Mouse (Mus musculus) lung, postnatal 0 days (tissue): Measurements from ENCODE around the gene Gatd1. TPM values are rescaled to one million over a fixed set of nuclear protein-coding genes. Genes with fewer than 3 reads are reported as not detected.
A peak's percentile ranks its signal among the peaks of the same experiment; 100 is the strongest.

Experiments
- ATAC-seq: fragments of 200-750 bp; cut with Nextera tagmentation; 2 replicates; pipeline ENCODE4 v1.8.0; 2017; ENCODE audit warnings: moderate library complexity
- DNase-seq: peaks from one replicate; pipeline ENCODE4 v3.0.0-alpha.2; 2016; ENCODE audit warnings: low spot score
- H3K27ac ChIP-seq: fragments of 300-500 bp; sonication (generic); 2 replicates; pipeline ENCODE4 v1.5.1; 2014; ENCODE audit warnings: antibody characterized with exemption, mild to moderate bottlenecking, low read length, mixed read lengths
- H3K27me3 ChIP-seq: fragments of 300-500 bp; sonication (generic); replicated peaks from 2 replicates; pipeline ENCODE4 v1.6.1; 2014; ENCODE audit warnings: low read length, mixed read lengths; ENCODE audit not compliant: insufficient read depth
- H3K36me3 ChIP-seq: fragments of 300-500 bp; sonication (generic); 2 replicates; pipeline ENCODE4 v1.6.1; 2014; ENCODE audit warnings: low read length, mixed read lengths; ENCODE audit not compliant: insufficient read depth
- H3K4me1 ChIP-seq: fragments of 300-500 bp; sonication (generic); 2 replicates; pipeline ENCODE4 v1.6.1; 2014; ENCODE audit warnings: antibody characterized with exemption, low read depth, low read length, mixed read lengths; ENCODE audit not compliant: insufficient read depth
- H3K4me2 ChIP-seq: fragments of 300-500 bp; sonication (generic); replicated peaks from 2 replicates; pipeline ENCODE4 v1.6.1; 2014; ENCODE audit warnings: low read depth, mild to moderate bottlenecking, low read length, moderate library complexity, mixed read lengths
- H3K4me3 ChIP-seq: fragments of 300-500 bp; sonication (generic); 2 replicates; pipeline ENCODE4 v1.5.1; 2014; ENCODE audit warnings: low read depth, low read length
- H3K9ac ChIP-seq: fragments of 300-500 bp; sonication (generic); replicated peaks from 2 replicates; pipeline ENCODE4 v1.6.1; 2014; ENCODE audit warnings: low read depth, mild to moderate bottlenecking
- H3K9me3 ChIP-seq: fragments of 300-500 bp; sonication (generic); 2 replicates; pipeline ENCODE4 v1.6.1; 2016; ENCODE audit warnings: low read length, mixed read lengths
- CTCF ChIP-seq: IDR thresholded peaks from 2 replicates; pipeline ENCODE4 v1.5.1; 2016; ENCODE audit warnings: antibody characterized with exemption, mild to moderate bottlenecking
- EP300 ChIP-seq: IDR thresholded peaks from 2 replicates; pipeline ENCODE4 v1.6.1; 2016; ENCODE audit warnings: antibody characterized with exemption, mild to moderate bottlenecking, control low read depth
- WGBS: fragments of 180-500 bp; shearing (Covaris S2); extraction: QIAGEN DNeasy Blood & Tissue Kit; methylation state at CpG from one replicate; pipeline ENCODE4 v1.1.7; 2014; 5-methylcytosine and 5-hydroxymethylcytosine counted together
- polyA plus RNA-seq: library from polyadenylated mRNA; unstranded; fragments of >200 nt; fragmentation: Nextera tagmentation; extraction: Ambion mirVana; gene quantifications from 2 replicates; pipeline ENCODE4 v1.2.1, GENCODE M21; 2015

Gatd1 gene
- polyA plus RNA-seq, 1 experiment from 2014 or later, result 52.3 TPM

GRCm38 (mm10) chr7:141438201-141438968 lies 24.4 kb upstream of the Gatd1 start:
- WGBS, result 90% methylated on average over 12 of the region's 12 CpGs
- ATAC-seq, result no peak
- Histone ChIP-seq H3K4me2 (no peak overlapping the region), H3K4me1 (peaks cover 25% of the 10 kb centered on the region), H3K27me3 (no peaks in the 10 kb centered on the region), H3K9ac (no peak overlapping the region), H3K36me3 (no peaks in the 10 kb centered on the region), H3K9me3 (no peaks in the 10 kb centered on the region), H3K4me3 (no peak overlapping the region), H3K27ac (no peak overlapping the region)
- TF ChIP-seq CTCF (no peak), EP300 (no peak)
- no peak for DNase-seq

DNA sequence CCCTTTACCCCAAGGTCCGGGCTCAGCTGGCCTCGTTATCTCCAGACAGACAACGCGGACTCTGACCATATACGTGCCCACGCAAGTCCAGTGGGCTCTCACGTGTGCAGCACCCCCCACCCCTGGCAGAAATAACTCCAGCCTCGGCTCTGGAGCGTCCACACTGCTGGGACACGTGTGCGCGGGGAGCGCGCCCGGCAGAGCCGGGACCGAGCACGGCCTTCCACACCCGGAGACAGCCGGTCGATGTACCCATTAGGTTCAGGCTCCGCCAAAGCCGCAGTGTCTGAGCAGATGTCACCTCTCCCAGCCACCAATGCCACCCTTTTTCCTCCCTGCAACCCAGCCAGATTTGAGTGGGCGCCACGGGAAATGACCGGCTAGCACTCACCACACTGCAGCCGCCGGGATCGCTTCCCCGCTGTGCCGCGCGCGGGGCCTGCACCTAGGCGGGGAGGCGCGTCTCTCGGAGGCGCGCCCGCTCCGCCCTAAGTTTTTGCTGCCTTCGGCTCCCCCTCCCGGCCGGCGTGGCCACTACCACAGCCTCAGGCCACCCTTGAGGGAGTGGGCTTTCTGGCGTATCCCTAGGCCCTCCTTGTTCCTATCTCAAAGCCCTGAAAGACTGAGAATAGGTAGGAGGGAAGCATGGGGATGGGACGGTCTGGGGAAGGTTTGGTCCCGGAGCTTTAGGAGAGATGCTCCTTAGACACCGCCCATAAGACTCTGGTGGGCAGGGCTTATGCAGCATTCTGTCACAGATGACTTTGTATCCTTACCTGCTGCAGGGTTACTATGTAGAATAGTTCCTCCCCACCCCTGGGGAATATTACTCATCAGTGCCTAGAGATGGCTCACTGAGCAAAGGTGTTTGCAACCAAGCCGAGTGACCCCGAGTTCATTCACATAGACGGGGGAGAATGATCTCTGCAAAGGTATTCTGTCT lies 23.5 kb upstream of the Gatd1 start, which contains the start of gene Slc25a22:
Gene Slc25a22 (minus strand): TSS at position 715 of the 943 bp plus-strand sequence.
- peak; percentile 86 for ATAC-seq
- no peaks in the 10 kb centered on the region for H3K36me3 ChIP-seq
- H3K9me3 ChIP-seq, result no peaks in the 10 kb centered on the region
- peak within 1 kb of the TSS; percentile 86 for H3K4me2 ChIP-seq
- 0 out of 2 replicates have a peak within 1 kb of the TSS, but pooled peaks have one; percentile 20 for H3K27ac ChIP-seq
- WGBS, result 5% methylated on average over 52 of the region's 53 CpGs
- peak within 1 kb of the TSS; percentile 36 for H3K9ac ChIP-seq
- H3K4me1 ChIP-seq, result peaks cover 20% of the 10 kb centered on the region
- no peaks in the 10 kb centered on the region for H3K27me3 ChIP-seq
- DNase-seq, result peak; percentile 87
- TF ChIP-seq CTCF, result peak; percentile 83
- no peak for TF ChIP-seq EP300
- H3K4me3 ChIP-seq, result peak within 1 kb of the TSS; percentile 65

DNA sequence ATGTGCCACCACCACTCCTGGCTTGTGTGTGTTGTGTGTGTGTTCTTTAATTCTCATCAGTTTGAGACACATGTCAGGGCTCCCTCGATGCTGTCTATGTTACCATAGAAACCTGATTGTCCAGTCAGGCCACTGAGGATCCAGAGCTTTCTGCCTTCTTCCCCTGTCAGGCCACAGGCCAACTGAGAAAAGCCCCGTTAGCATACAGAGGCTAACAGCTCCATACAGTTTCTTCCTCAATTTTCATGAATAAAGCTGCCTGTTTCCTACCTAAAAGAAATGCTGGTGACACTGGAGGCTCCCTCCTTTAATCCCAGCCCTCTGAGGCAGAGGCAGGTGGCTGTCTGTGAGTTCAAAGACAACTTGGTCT lies 22.6 kb upstream of the Gatd1 start:
- Histone ChIP-seq H3K9ac (no peak overlapping the region), H3K27me3 (no peaks in the 10 kb centered on the region), H3K36me3 (no peaks in the 10 kb centered on the region; the same call in 1 of the 2 replicates), H3K27ac (no peak overlapping the region), H3K9me3 (no peaks in the 10 kb centered on the region), H3K4me3 (peak overlapping the region; percentile 65; the same call in 1 of the 2 replicates), H3K4me1 (peaks cover 20% of the 10 kb centered on the region), H3K4me2 (peak overlapping the region; percentile 86)
- DNase-seq (no peak), ATAC-seq (no peak)
- 50% methylated on average over 2 of the region's 2 CpGs for WGBS
- TF ChIP-seq CTCF (no peak), EP300 (no peak)

GRCm38 (mm10) chr7:141435856-141436522 lies 22.1 kb upstream of the Gatd1 start:
- Histone ChIP-seq H3K4me3 (no peak overlapping the region), H3K27ac (no peak overlapping the region), H3K27me3 (no peaks in the 10 kb centered on the region), H3K9me3 (no peaks in the 10 kb centered on the region), H3K36me3 (no peaks in the 10 kb centered on the region; the same call in 1 of the 2 replicates), H3K9ac (no peak overlapping the region), H3K4me1 (peaks cover 20% of the 10 kb centered on the region), H3K4me2 (no peak overlapping the region)
- no peak for TF ChIP-seq CTCF
- TF ChIP-seq EP300, result no peak
- ATAC-seq (no peak), DNase-seq (no peak)
- WGBS, result 82% methylated on average over 9 of the region's 9 CpGs

- TF ChIP-seq CTCF (no peak), EP300 (no peak)
- peak; percentile 89 for DNase-seq
- Histone ChIP-seq H3K27ac (peak overlapping the region; percentile 38; the same call in 1 of the 2 replicates), H3K9ac (peak overlapping the region; percentile 16; the same call in 1 of the 2 replicates), H3K27me3 (no peaks in the 10 kb centered on the region), H3K9me3 (no peaks in the 10 kb centered on the region), H3K36me3 (no peaks in the 10 kb centered on the region; the same call in 1 of the 2 replicates), H3K4me2 (peak overlapping the region; percentile 69), H3K4me3 (peak overlapping the region; percentile 46), H3K4me1 (peaks cover 16% of the 10 kb centered on the region)
- peak; percentile 47 for ATAC-seq
- WGBS, result 5% methylated on average over 17 of the region's 17 CpGs
Observed at GRCm38 (mm10) chr7:141435129-141435855, 21.4 kb upstream of the Gatd1 start.
